Mouse (Mus musculus) layer of hippocampus, postnatal 14 days (tissue): ENCODE results near the gene Dars. TPM values are rescaled to one million over a fixed set of nuclear protein-coding genes. Genes with fewer than 3 reads are reported as not detected.

Experiments
- DNase-seq, 2 experiments: peaks; one replicate each; pipeline ENCODE4 v3.0.0; 2021 to 2022; ENCODE audit warnings: low spot score in 2 of 2, mixed read lengths in 1 of 2
- long read RNA-seq, 2 experiments: library from polyadenylated mRNA; stranded (forward); transcript quantifications; one replicate each; pipeline ENCODE4 v2.0.0; 2021
- total RNA-seq, 2 experiments: library from RNA; stranded (reverse); gene quantifications; 2 replicates each; pipeline ENCODE4 v1.2.3; 2021

Dars gene
- 10 to 100 TPM; 68.9 to 71.2 TPM for total RNA-seq
- long read RNA-seq, experiment 1, transcript Dars-201 (16 exons, 2,175 nt) = major isoform, 55 of 59 reads
- long read RNA-seq, experiment 1, partial matches to known transcripts = 3 of 59 reads
- long read RNA-seq, experiment 1, other reads (novel, unspliced or antisense) = 1 of 59 reads
- long read RNA-seq, experiment 2, transcript Dars-201 (16 exons, 2,175 nt) = major isoform, 91 of 99 reads
- long read RNA-seq, experiment 2, partial matches to known transcripts = 2 of 99 reads
- long read RNA-seq, experiment 2, other reads (novel, unspliced or antisense) = 5 of 99 reads

DNA sequence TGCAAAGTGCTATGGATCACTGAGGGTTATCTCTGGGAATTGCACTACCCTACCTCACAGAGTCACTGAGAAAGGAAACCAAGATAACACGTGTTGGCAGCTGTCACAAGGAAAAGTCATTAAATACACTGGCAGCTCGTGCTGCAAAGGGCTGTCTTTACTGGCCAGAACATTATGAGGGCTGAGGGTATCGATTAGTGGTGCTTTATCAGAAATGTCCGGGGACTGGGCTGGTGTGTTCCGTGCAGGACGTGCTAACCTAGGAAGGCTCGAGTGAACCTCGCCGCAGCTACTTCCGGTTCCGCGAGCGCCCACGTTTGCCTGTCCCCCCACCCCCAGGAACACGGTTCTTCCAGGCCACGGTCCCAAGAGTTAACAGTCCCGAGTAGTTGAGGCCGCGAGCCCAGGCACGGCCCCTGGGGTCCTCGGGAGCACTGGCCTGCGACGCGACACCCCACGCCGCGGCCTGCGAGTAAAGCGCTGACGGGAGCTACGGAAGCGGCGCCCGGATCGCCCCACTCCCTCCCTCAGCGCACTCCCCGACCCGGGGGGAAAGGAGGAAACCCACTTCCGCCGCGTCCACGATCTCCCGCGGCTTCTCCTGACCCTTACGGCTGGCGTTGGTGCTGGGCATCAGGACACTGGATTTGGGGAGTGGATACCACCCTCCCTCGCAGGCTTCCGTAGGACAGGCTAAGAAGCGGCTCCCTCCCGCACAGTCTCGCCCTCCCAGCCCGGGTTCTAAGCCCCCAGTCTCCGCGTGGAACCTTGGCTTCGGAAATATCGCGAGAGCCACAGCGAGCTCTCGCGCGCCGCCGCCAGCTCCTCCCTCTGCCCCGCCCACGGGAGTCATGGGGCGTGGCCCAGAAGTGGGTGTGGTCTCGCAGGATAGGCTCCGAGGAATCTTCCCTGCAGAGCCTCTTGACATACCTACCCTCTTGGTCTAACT is at the start of gene Dars:
Gene Dars, minus strand, starts transcription at position 785 of the 949 bp plus-strand sequence.
- DNase-seq = peak; percentile 89 to 90

DNA sequence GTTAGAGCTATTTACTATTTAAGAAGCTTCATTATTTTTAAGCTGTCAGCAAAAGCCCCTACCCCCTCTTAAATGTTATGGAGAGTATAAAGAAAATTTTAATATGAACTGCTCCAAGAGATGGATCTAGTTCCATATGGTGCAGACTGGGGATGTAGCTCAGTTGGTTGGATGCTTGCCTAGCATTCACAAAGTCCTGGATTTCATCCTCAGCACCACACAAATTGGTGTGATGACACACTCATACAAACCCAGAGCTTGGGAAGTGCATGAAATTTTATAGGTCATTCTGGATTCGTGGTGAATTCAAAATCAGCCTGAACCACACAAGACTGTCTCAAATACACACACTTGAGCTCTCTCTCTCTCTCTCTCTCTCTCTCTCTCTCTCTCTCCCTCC is 49.7 kb upstream of the Dars start:
- DNase-seq = peak in 1 of 2 experiments; percentile 40

DNA sequence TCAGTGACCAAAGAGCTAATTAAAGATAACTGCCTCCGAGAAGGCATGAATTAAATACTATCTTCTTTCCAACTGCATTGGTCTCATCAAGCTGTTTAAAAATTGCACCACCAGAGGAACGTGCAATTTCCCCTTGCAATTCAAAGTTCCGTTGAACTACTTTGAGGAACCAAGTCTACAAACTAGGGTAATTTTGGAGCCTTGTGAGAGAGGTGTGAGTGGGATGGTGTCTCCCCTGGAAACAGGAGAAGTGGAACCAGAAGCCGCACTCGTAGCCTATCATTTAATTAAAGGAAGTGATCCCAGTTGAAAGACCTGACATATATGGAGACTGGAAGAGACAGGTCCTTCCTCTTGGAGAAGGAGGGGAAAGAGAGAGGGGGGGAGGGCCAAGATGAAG is 46.3 kb upstream of the Dars start:
- DNase-seq = no peak

DNA sequence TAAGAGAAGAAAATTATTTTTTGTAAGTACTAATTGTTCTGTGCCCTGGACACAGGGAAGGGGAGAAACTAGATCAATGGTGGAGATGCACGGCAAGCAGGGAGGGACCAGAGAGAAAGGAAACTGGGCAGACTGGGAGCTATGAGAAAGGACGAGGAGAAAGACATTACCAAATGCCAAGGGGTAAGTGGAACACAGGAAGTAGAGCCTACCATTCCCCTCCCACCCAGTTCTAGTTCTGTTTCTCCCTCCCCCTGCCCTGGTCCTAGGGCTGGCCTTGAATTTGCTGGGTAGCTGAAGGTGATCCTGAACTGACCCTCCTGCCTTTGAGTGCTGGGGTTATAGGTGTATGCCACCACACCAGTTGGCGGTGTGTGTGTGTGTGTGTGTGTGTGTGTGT is 45.2 kb upstream of the Dars start:
- DNase-seq = no peak

DNA sequence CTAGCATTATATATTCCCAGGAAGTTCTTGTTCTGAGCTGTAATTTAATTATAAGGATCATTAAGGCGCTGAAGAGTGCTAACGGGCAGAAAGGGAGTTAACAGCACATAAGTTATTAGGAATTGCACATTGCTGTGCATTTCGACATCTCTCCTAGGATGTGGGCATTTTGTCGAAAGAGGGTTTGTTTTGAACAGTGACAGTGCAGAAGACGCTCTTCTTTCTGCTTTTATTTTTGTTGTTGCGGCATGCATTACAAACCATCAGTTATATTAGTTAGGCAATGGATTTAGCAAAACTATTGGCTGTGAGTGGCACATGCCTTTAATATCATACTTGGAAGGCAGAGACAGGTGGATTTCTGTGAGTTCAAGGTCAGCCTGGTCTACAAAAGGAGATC is 43.6 kb upstream of the Dars start:
- no peak for DNase-seq

DNA sequence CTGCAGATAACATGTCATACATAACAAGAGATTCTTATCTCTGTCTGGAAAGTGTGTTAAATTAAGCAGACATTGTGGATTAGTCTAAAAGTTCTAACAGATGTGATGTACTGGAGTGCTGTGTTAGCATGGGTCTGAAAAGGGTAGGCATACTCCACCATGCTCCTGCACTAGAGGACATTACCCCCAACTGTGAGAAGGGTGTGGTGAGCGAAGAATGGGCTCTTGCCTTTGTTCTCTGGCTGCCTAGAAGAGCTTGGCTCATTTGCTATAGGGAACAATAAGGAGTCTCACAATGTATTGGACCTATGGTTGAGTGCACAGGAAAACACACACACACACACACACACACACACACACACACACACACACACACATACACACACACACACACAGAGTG is 42.3 kb upstream of the Dars start:
- DNase-seq = no peak

DNA sequence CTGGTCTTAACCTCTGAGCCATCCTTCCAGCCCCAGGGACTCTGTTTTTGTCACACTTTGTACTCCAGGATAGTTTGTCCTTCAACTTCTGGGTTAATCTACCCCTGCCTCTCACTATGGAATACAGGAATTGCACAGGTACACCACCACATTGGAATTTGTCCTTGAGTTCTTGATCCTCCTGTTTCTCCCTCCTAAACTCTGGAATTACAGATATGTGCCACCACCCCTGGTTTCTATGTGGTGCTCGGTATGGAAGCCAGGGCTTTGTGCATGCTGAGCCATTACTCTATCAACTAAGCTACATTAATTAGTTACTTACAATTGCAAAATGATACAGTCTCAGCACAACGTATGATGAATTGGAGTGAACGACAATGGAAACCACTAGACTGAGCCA is 41.8 kb upstream of the Dars start:
- no peak for DNase-seq

DNA sequence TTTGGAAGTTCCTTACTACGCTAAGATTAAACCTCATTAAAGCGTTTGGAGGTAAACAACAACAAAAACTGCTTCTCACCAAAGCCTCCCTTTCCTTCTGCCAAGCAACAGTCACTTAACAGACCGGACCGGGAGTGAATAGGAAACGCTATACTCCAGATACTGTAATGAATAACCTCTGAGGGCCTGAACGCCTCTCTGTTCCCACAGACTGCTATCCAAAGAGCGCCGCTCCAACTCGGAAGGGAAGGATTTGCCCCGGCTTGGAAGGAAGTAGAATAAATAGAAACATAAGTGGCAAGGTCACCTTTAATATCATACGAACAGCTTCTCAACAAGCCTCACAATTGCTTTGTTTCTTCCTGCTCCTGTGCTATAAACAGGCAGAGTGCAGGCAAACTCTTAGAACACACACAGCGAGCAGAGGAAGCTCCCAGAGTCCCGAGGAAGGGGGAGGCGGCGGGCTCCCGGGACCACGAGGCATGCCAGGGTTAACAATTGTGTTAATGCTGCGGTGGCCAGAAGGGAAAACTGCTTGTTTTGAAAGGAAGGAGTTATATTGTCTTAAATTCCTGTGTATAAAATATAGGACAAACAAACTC is 39.8 kb upstream of the Dars start:
- no peak for DNase-seq

DNA sequence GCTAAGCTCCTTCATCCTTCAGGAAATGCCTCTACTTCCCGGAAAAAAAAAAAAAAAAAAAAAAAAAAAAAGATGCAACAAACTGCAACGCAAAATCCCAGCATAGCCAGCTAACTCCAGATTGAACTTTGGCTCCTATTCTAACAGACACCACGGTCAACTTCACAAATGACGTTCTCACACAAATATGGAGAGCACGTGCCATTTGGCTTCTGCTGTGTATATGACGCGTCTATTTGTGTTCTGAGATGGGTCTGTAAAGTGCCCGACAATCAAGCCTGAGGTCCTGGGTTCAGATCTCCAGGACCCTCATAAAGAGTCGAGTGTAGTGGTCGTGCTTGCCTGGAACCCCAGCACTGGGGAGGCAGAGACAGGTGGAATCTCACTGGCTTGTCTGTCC is 39.1 kb upstream of the Dars start:
- DNase-seq = no peak

DNA sequence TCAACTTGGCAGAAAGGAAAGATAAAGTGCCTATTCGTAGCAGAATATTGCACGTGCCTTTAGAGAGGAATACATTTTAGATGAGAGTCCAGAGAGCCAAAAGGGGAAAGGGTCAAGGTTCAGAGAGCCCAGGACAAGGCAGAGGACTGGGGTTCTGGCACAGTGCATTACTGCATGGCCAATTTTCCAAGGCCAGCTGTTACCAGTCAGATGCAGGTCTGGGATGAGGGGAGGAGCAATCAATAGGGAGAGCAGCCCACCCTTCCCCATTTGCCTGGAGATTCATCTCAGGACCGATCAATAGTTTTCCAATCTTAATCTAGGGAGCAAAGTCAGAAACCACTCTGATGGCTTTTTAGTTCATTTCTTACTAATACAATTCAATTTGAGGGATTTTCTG is 35.0 kb upstream of the Dars start:
- no peak for DNase-seq

DNA sequence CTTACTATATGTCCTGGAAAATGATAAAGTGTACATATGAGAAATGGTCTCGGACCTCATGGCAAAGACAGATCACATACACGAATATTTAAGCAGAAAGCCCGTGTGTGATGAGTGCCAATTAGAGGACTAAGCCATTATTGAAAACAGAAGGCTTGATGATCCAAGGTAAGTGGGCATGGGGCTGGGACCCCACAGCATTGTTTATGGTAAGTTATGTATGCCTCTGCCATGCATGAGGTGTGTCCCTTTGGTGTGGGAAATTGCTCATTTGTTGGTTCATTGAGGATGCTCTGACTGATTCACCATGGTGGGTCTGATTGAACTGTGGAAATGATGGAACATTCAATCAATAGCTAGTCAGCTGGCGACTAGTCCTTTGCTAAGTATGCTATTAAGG is 34.0 kb upstream of the Dars start:
- DNase-seq = no peak

DNA sequence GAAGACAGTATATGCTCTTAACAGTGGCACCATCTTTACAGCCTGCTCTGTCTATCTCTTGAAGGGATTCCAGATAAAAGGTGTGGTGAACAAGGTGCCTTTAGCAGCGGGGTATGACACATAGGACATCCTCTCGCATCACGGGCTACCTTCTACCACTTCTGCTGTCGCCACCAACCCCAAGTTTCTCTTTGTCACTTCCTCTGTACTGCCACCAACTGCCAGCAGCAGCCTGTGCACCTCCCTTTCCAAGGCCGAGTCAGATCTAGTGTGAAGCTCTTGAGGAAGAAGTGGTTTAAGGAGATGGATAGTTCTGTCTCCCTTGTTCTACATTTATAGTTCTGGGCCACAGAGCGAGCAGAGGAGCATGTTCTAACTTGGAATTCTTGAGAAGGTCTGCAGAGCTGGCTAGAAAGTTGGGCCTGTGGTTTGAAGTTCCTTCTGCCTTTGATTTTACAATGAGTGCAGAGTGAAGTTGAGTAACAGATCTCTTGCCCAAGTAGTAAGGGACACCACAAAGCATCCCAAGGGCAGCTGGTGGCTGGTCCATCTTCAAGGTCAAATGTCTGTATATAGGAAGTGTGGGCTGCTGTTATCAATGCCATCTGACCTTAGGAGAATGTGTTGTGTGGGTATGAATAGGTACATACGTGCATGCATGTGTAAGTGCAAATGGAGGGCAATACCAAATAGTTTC is 30.2 kb upstream of the Dars start:
- DNase-seq = no peak

DNA sequence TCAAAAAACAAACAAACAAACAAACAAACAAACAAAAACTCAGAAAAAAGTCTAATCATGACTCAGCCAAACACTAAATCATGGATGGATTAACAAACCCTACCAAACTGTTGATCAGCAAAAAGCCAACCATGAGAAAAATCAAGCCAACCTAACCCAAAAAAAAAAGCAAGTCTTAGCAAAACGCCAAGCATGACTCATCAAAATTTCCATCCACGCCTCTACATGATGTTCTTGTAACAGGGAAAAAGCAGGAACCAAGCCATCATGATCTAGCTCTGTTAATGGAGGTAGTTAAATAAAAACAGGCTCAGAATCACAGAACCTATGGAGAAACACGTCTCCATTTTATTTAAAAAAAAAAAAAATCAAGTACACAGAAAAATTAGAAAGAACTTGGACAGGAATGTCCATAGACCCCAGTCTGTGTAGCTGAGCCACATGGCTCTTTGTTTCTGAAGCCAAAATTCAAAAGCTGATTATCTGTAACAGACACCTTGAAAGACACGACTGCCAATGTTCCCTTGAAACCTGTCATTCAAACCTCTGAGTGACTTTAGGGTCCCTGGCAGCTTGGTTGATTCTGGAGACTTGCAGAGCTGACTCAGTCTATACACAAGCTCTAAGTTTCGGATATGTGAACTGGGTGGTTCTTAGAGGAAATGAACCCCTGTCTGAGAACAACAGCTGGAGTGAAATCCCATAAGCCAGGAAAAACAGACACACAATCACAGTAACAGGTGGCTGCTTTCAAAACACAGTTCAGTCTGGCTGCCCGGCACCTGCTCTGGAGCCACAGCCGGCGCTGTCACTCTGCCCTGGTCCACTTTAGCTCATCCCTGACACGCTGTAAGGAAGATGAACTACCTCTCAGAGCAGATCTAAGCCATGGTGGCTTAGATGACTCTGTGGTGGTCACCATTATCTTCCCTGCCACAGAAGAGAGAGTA is 27.0 kb upstream of the Dars start:
- DNase-seq = peak in 1 of 2 experiments; percentile 46

DNA sequence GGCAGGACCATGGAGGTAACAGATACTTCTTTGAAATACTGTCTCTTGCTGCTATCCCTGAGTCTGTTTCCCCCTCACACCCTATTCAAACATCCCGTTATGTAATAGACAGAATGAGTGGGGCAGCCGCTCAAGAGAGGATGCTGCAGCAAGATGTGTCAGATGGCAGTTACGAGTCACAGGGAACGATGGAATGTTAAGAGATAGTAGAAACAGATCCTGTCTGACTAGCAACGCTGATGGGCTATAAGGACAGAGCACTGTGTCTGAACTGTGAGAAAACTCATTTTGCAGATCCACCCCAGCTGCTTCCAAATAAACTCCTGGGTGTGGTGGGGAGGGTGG is 23.9 kb upstream of the Dars start:
- peak; percentile 28 to 49 for DNase-seq

DNA sequence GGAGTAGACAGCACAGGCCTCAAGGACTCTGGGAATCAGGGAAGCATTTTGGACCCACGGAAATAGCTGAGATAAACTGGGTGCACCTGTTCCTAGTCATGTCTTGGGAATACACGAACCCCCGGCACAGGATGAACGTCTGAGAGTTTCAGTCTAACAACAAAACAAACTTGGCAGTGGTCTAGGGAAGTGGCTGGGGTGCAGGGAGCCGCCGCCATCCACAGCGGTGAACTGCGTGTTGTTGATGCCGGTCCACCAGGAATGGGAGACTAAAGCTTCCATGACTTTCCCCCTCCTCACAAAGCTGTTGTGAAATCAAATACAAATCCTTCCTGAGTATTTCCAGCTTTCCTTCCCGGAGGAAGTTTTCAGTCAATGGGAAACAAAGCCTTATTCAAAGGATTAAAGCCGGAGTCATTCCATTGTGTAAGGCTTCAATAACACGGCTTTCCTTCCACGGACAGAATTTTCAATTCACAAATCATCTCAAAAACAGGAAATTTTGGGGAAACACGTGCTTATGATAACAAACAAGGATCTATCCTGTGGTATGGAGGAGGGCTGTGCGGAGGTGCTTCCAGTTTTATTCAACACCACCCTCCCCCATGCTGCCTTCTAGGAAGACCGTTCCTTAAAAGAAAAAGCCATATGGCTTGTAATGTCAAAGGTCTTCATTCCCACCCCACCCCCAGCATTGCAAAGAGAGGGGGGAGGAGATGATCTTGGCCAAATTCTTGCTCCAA is 23.4 kb upstream of the Dars start:
- no peak for DNase-seq

DNA sequence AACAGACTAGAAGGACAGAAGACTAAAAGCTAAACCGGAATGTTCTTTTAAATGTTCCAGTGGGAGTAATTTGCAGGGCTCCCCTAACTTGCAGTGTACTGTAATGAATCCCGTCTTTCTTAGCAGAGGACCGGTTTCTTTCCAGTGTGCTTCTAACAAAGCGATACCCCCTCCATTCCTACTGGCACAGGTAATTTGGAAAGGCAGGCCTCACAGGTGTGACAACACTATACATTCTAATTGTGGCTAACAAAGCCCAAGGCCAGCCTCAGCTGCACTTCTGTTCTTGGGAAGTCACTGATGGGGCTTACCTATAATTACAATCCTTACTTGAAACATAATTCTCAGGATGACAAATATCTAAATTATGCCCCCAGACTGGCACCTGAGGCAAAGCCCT is 22.4 kb upstream of the Dars start:
- DNase-seq = no peak

DNA sequence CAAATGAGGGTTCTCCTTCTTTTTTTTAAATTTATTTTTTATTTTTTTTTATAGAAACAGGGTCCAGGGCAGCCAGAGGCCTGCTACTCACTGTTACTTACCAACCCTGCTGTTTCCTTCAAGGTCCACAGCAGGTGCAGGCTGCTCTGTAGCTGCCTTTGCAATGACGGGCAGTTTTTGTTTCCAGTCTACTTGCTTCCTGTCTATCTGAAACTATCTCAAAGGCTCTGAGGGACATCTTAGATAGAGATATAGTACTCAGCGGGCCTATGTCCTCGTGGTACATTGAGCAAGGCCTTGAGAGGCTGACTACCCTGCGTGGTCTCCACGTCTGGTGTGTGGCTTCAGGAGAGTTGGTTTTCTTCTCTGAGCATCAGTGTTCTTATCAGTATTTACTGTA is 21.4 kb upstream of the Dars start:
- no peak for DNase-seq

DNA sequence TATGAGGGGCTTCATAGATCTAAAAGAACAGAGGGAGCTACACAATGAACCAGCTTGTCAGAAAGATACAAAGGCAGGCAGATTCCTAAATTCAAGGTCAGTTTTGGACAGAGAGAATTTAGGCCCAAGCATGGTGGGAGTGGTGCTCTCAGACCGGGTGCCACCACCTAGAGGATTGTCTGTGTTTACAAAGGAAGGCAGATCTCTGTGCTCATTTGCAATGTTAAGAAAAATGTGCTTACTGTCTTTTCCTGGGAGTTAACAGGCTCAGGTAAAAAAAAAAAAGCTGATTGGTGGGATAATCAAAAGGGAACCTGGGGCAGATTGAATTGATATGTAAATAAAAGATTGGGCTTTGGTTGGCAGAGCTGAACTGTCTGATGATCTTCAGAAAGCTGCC is 20.1 kb upstream of the Dars start:
- DNase-seq = no peak

DNA sequence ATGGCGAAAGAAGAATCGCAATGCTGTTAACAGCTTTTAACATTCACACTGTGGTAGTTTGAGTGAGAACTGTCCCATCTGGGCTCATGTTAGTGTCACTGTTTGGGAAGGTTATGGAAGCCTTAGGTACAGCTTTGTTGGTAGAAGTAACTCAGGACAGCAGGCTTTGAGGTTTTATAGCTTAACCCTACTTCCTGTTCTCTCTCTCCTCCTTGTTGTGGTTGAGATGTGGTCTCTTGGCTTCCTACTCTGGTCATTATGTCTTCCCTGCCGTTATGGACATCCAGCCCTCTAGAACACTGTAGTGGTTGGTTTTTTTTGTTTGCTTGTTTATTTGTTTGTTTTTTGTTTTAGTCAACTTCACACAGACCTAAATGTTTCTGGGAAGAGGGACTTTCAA is 18.8 kb upstream of the Dars start:
- no peak for DNase-seq

DNA sequence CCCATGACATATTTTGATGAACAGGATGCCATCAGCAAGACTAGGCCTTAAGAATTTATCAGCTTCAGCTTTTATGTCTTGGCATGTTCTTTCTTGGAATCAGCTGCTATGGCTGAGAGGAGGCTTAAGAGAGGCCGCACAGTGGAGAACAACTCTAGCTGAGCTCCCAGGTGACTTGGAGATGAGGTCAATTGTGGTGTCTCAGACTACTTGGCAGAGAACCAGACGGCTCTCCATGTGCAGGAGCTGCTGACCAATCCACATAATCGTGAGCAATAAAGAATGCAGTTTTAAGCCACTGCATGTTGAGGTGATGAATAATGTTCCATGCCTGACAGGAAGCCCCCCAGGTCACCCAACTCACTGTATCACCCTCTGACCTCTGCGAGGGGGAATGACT is 18.4 kb upstream of the Dars start:
- no peak for DNase-seq
